Mouse (Mus musculus) granulocyte monocyte progenitor cell, adult 5-6 weeks (primary cell): ENCODE measurements around the gene Ugt1a1. TPM values are rescaled to one million over a fixed set of nuclear protein-coding genes. Genes with fewer than 3 reads are reported as not detected.
"Not testable (repeated sequence)": the region's sequence is repeated elsewhere in the genome, so short reads cannot be mapped to it uniquely, and the experiment has no call there.

Experiments
- ATAC-seq: replicated peaks from 2 replicates; pipeline ENCODE4 v1.8.0; 2016; ENCODE audit warnings: mild to moderate bottlenecking, moderate TSS enrichment, inconsistent platforms; ENCODE audit not compliant: poor library complexity, severe bottlenecking
- total RNA-seq, 2 experiments: library from RNA; stranded (forward) in 1 of 2; stranded (reverse) in 1 of 2; fragments of 200-712, 200-1000 nt in 1 of 2; fragments of >200 nt in 1 of 2; fragmentation: Nextera tagmentation in 1 of 2; gene quantifications; 2 replicates each; pipeline ENCODE4 v1.2.3; 2014 to 2017

Gene Ugt1a1
- total RNA-seq, 2 experiments from 2014 or later: 0.72 to 1.2 TPM

DNA sequence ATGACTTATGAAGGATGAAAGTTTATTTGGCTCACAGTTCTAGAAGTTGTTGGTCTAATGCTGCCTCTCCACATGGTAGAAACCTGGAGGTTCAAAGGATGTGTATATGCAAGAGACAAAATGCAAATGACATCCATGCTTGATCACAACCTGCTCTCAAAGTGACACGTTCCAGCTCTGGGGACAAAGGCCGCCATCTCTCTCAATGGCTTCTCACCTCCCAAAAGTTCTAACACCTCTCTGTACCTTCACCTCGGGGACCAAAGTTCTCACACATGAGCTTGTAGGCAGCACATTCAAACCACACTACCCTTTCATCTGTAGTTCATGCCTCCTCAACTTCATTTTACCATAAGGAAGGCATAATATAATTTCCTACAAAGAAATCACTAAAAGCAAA, 5.8 kb downstream of the Ugt1a1 start:
- no peak for ATAC-seq

DNA sequence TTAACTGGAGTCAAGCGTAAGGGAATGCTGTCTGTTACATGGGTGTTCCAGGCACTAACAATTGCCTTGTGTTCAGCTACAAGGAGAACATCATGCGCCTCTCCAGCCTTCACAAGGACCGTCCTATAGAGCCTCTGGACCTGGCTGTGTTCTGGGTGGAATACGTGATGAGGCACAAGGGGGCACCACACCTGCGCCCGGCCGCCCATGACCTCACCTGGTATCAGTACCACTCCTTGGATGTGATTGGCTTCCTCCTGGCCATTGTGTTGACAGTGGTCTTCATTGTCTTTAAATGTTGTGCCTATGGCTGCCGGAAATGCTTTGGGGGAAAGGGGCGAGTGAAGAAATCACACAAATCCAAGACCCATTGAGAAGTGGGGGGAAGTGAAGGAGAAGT, 6.3 kb downstream of the Ugt1a1 start:
- no peak for ATAC-seq

DNA sequence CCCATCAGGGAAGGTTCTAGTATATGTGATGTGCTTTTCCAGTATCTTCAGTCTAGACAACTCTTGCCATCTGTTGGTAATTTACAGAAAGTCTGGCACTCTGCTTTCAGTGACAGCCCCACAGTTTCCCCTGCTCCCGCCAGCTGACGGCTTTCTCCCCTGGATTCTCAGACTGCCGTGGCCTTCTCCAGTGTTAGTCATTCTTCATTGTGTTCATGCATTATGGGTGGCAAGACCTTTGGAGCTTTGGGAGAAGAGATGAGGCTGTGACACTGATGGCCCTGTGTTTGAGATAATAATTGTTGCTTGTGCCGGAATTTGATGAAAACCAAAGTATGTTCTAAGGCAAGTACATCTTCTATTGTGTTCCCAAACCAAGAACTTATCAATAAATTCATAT, 6.8 kb downstream of the Ugt1a1 start:
- ATAC-seq: no peak

- ATAC-seq: no peak
These were observed 7.3 kb downstream of the Ugt1a1 start for GRCm38 (mm10) chr1:88219054-88219453.

DNA sequence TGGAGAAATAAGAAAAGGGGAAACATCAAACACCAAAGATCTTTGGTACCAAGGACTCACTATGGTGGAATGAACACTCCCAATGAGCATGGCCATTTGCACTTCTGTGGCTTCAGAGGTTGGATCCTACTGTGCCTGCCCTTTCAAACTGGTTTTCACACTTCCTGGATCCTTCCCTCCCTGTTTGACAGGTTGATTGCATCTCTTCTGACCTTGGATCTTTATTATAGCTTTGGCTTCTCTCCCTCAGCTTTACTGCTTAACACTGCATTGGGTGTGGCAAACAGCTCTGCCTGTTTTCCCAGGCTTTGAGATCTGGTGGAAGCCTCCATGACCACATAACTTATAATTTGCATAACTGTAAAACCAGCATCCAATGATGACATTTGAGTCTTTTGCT, 8.6 kb downstream of the Ugt1a1 start:
- no peak for ATAC-seq

DNA sequence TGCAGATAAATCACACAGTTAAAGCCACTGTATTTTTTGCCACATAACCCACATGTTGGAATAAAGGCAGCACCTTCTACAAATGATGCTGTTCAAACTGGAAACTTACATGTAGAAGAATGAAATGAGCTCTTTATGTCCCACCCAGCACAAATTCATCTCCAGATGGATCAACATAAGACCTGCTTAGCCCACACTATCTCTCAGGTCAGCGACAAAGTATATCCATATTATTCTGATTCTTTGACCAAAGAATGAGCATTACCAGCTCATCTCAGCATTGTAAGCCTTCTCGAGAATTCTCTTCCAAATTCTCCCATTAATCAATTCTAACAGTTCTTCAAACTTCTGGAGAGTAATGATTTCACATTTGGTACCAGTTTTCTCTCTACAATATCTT, 10.5 kb downstream of the Ugt1a1 start:
- ATAC-seq: no peak

DNA sequence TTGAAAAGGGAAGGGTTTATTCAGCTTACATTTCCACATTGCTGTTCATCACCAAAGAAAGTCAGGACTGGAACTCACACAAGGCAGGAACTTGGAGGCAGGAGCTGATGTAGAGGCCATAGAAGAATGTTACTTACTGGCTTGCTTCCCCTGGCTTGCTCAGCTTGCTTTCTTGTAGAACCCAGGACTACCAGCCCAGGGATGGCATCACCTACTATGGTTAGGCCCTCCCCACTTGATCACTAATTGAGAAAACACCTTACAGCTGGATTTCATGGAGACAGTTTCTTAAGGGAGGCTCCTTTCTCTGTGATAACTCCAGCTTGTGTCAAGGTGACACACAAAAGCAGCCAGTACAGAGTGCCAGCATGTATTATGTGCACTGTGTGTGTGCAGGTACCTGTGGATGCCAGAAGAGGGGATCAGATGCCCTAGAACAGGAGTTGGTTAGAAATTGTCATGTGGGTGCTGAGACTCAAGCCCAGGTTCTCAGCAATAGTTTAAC, 11.3 kb downstream of the Ugt1a1 start:
- not testable (repeated sequence) for ATAC-seq

DNA sequence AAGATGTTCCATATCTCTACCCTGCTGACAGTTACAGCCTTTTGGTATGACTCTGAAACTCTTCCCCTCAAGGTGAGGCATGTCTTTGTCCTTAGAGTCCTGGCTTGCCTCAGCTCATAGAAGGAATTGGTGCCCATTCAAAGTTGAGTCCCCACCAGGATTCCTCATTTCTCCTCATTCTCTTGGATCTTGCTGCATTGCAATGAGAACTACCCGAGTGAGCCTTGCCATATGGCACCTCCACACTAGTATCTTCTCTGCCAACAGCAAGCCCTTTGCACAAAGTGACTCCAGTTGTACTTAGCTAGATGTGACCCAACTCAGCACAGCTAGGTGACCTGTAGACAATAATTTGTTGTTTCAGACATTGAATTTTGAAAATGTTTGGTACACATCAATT, 11.8 kb downstream of the Ugt1a1 start:
- ATAC-seq: no peak

GRCm38 (mm10) chr1:88224029-88224776, 12.4 kb downstream of the Ugt1a1 start:
- ATAC-seq: no peak

GRCm38 (mm10) chr1:88225301-88225700, 13.5 kb downstream of the Ugt1a1 start:
- ATAC-seq: not testable (repeated sequence)

DNA sequence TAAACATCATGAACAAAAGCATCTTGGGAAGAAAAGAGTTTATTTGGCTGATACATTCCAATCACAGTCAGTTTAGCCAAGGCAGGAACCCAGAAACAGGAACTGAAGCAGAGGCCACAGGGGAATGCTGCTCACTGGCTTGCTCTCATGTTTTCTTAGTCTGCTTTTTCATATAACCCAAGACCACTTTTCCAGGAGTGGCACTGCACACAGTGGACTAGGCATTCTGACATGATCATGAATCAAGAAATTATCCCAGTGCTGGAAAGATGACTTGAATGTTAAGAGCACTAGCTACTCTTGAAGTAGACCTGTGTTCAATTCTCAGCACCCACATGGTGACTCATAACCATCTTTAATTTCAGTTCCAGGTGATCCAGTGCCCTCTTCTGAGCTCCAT, 14.0 kb downstream of the Ugt1a1 start:
- ATAC-seq: no peak

GRCm38 (mm10) chr1:88226670-88227379, 15.1 kb downstream of the Ugt1a1 start, which contains the start of gene Mroh2a:
Gene Mroh2a (plus strand): TSS chr1:88226986.
- peak; percentile 56 for ATAC-seq

- ATAC-seq: peak; percentile 1; the same call in 1 of the 2 replicates
These were observed 15.7 kb downstream of the Ugt1a1 start for GRCm38 (mm10) chr1:88227482-88227881.

DNA sequence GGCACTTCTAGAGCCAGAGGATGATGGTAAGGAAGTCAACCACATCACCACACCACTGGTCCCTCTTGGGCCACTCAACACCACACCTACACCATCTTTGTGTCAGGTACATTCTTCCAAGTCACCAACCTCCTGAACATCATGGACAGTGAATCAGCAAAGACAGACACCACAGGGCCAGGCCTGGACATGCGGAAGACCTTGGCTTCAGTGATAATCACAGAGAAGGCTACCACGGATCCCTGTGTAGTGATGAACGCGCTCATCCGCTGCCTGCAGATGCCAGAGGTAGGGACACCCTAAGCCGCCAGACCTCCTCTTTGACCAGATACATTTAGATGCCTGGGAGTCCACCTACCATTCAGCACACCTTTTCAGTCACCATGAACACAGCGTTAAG, 16.4 kb downstream of the Ugt1a1 start:
- no peak for ATAC-seq

GRCm38 (mm10) chr1:88229566-88229965, 17.8 kb downstream of the Ugt1a1 start:
- ATAC-seq: no peak

DNA sequence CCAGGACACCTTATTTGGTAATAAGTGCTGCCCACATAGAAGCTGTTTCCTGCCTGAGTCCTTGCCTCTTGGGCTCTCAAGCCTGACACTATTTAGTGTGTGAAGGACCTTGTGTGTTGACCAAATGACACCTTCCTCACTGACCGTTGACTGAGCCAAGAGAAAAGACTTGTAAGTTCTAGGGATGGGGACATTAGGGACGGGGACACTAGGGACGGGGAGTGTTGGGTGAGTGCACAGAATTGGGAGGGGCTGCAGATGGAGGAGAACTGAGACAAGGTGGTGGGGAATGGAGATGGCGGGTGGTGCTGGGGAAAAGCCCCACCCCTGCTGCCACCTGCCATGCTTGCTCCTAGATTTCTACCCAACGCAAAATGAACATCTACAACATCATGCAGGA, 18.2 kb downstream of the Ugt1a1 start:
- no peak for ATAC-seq

- ATAC-seq: no peak
These were observed 18.7 kb downstream of the Ugt1a1 start for GRCm38 (mm10) chr1:88230421-88230820.

DNA sequence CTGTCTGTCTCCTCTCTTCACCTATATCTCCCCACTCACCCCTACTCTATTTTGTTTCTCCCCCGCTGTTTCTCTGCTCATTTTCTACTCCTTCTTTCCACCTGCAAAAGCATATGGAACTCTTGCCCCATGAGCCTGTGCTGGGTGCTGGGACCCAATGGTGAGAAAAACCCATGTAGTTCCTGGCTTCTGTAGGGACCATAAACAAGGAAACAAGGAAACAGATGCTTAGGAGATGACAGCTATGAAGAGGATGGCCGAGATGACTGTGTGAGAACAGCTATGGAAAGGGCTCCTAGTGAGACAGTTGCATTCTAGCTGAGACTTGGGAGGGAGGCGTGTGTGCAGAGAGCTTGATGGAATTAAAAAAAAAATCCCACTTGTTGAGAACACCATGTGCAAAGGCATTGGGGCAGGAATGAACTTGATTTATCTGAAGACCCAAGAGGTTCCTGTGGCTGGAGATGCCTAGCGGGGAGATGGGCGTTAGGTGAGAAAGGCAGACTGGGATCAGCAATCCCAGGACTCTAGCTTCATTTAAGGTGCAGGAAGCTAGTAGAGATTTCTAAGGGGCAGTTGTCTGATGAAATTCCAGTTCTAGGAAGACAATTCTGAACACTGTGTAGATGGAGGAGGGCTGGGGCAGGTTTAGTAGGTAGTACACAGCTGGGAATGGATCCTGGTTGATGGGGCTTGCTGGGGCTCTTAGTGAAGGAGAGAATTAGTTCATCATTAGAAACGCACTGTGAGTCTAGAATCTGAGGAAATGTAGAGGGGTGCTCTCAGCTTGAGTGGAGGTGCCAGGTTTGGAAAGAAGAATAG, 19.4 kb downstream of the Ugt1a1 start:
- no peak for ATAC-seq

GRCm38 (mm10) chr1:88231803-88232499, 20.2 kb downstream of the Ugt1a1 start:
- ATAC-seq: no peak
